Mouse (Mus musculus) intestine, postnatal 0 days (tissue): ENCODE results near the gene Olfr113. TPM values are rescaled to one million over a fixed set of nuclear protein-coding genes. Genes with fewer than 3 reads are reported as not detected.
"Not testable (repeated sequence)": the region's sequence is repeated elsewhere in the genome, so short reads cannot be mapped to it uniquely, and the experiment has no call there.

Experiments used
- ATAC-seq: fragments of 200-750 bp; cut with Nextera tagmentation; 2 replicates; pipeline ENCODE4 v1.8.0; 2017; ENCODE audit warnings: mild to moderate bottlenecking, moderate TSS enrichment, moderate library complexity
- H3K27ac ChIP-seq: fragments of 300-500 bp; sonication (generic); 2 replicates; pipeline ENCODE4 v1.5.1; 2014; ENCODE audit warnings: mild to moderate bottlenecking, low read depth, low read length, moderate library complexity
- H3K27me3 ChIP-seq: fragments of 300-500 bp; sonication (generic); replicated peaks from 2 replicates; pipeline ENCODE4 v1.6.1; 2014; ENCODE audit warnings: low read length, mixed read lengths; ENCODE audit not compliant: control insufficient read depth, insufficient read depth
- H3K36me3 ChIP-seq: fragments of 300-500 bp; sonication (generic); 2 replicates; pipeline ENCODE4 v1.6.1; 2014; ENCODE audit warnings: mild to moderate bottlenecking, moderate library complexity; ENCODE audit not compliant: control insufficient read depth, insufficient read depth
- H3K4me1 ChIP-seq: fragments of 300-500 bp; sonication (generic); replicated peaks from 2 replicates; pipeline ENCODE4 v1.6.1; 2014; ENCODE audit warnings: antibody characterized with exemption, low read length, mixed read lengths; ENCODE audit not compliant: control insufficient read depth, insufficient read depth
- H3K4me2 ChIP-seq: fragments of 300-500 bp; sonication (generic); replicated peaks from 2 replicates; pipeline ENCODE4 v1.6.1; 2014; ENCODE audit warnings: low read depth, mild to moderate bottlenecking, moderate library complexity
- H3K4me3 ChIP-seq: fragments of 300-500 bp; sonication (generic); 2 replicates; pipeline ENCODE4 v1.5.1; 2014; ENCODE audit warnings: low read depth, low read length
- H3K9ac ChIP-seq: fragments of 300-500 bp; sonication (generic); 2 replicates; pipeline ENCODE4 v1.6.1; 2014; ENCODE audit warnings: mild to moderate bottlenecking, low read depth, low read length
- H3K9me3 ChIP-seq: fragments of 300-500 bp; sonication (generic); 2 replicates; pipeline ENCODE4 v1.6.1; 2016; ENCODE audit warnings: mixed run types; ENCODE audit not compliant: control insufficient read depth
- CTCF ChIP-seq: sonication (generic); IDR thresholded peaks from 2 replicates; pipeline ENCODE4 v1.5.1; 2016; ENCODE audit warnings: low read depth, mild to moderate bottlenecking, control low read depth, antibody characterized with exemption, moderate library complexity
- WGBS: fragments of 180-500 bp; shearing (Covaris S2); extraction: QIAGEN DNeasy Blood & Tissue Kit; methylation state at CpG from one replicate; pipeline ENCODE4 v1.1.7; 2014; 5-methylcytosine and 5-hydroxymethylcytosine counted together
- polyA plus RNA-seq: library from polyadenylated mRNA; unstranded; fragments of >200 nt; fragmentation: Nextera tagmentation; extraction: Ambion mirVana; gene quantifications from 2 replicates; pipeline ENCODE4 v1.2.1, GENCODE M21; 2015

Gene Olfr113
- polyA plus RNA-seq, 1 experiment from 2014 or later = not detected

DNA sequence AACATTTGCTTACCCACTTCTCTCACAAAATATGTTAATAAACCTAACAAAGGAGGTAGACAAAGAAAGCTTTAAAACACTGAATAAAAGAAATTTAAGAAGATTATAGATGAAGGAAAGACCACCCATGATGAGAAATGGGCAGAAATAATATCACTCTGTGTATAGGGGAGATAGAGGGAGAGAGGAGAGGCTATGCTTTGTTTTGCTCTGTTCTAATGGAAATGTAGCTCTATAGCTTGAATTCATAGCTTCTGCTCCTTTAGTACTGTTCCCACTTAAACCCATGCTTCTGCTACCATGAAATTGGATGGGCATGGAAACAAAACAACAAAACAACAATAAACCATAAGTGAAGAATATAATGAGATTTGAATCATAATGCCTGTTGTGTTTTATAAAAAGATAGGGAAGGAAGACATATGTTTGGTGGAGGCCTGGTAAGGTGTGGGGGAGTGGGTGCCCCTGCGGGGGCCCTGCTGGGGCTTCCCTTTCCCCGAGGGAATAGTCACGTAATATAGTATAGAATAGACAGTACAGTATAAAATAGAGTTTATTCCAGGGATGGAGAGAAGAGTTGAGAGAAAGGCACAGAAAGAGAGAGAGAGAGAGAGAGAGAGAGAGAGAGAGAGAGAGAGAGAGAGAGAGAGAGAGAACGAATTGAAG lies 35.9 kb downstream of the Olfr113 start:
- H3K9ac ChIP-seq = no peak overlapping the region
- H3K4me2 ChIP-seq = no peak overlapping the region
- no peaks in the 10 kb centered on the region for H3K27me3 ChIP-seq
- TF ChIP-seq CTCF = no peak
- H3K4me3 ChIP-seq = no peak overlapping the region
- 89% methylated on average over 4 of the region's 4 CpGs for WGBS
- H3K4me1 ChIP-seq = no peaks in the 10 kb centered on the region
- H3K36me3 ChIP-seq = no peaks in the 10 kb centered on the region
- no peak overlapping the region for H3K27ac ChIP-seq
- H3K9me3 ChIP-seq = no peaks in the 10 kb centered on the region
- no peak for ATAC-seq

DNA sequence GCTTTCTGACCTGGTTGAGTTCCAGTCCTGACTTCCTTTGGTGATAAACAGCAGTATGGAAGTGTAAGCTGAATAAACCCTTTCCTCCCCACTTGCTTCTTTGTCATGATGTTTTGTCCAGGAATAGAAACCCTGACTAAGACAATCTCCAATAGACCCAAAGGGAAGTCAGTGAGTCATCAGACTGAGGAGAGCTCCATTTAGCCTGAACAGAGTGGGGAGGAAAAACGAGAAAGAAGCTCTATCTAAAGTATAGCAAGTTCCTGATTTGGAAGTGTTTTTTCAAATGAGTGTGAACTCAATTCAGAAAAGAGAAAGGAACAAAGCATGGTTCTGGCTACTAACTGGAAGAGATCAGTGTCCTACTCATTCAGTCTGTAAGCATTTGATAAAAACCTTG lies 39.0 kb downstream of the Olfr113 start:
- H3K27me3 ChIP-seq, H3K36me3 ChIP-seq, H3K9me3 ChIP-seq, H3K9ac ChIP-seq, H3K4me3 ChIP-seq, H3K27ac ChIP-seq, ATAC-seq, H3K4me2 ChIP-seq, H3K4me1 ChIP-seq: not testable (repeated sequence)
- 43% methylated on average over 1 of the region's 1 CpGs for WGBS

DNA sequence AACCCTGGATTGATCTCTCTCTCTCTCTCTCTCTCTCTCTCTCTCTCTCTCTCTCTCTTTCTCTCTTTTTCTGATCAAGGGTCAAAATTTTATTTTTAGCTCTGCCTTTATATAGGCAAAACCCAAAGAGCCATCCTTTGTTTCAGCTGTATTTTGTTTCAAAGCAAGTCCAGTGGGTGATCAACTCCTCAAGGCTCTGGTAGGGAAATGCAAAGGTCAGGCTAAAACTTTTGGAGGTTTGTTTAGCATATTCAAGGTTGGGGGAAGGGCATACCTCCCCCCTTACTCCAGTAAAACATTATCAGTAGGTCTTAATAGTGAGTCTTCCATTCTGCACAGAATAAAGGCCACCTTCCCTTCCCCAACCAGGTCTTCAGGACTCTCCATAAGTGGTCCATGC lies 42.3 kb downstream of the Olfr113 start:
- Histone ChIP-seq H3K9me3 (no peaks in the 10 kb centered on the region), H3K27me3 (no peaks in the 10 kb centered on the region), H3K4me2 (no peak overlapping the region), H3K9ac (no peak overlapping the region), H3K36me3 (no peaks in the 10 kb centered on the region), H3K4me1 (no peaks in the 10 kb centered on the region), H3K4me3 (no peak overlapping the region), H3K27ac (no peak overlapping the region)
- TF ChIP-seq CTCF = no peak
- ATAC-seq = no peak

DNA sequence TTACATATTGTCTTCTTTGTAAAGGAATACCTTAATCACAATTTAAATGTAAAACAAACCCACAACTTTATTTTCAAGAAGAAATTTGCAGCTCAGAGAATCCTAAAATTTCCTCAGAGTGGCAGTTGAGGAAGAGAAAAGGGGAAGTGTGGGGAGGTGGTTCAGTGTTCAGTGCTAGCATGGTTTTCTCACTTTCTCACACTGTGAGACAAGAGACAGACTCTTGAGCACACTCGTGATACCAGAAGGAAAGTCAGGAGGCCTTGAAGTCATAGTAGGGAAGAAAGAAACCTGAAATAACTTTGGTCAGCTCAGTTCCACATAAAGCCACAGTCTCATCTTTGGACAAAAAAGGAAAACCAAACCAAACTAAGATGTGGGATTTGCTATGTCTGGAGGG lies 52.0 kb downstream of the Olfr113 start:
- 63% methylated on average over 1 of the region's 1 CpGs for WGBS
- H3K36me3 ChIP-seq = not testable (repeated sequence)

DNA sequence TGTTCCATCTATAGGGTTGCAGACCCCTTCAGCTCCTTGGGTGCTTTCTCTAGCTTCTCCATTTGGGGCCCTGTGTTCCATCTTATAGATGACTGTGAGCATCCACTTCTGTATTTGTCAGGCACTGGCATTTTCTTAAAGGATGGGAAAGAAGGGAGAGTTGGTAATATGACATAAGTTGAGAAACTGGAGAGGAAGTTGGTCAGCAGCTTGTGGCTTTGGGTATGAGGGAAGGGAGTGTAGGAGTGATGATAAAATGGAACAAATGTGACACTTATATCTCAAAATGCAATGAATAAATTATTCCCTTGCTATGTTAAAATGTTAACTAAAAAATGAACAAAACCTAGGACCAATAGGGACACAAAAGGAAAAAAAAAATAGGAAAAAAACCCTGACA lies 52.9 kb downstream of the Olfr113 start:
- not testable (repeated sequence) for H3K4me1 ChIP-seq

More for the DNA sequence above, 52.0 kb downstream of the Olfr113 start:
- H3K27ac ChIP-seq, H3K4me3 ChIP-seq, H3K4me1 ChIP-seq, H3K9ac ChIP-seq, H3K4me2 ChIP-seq, ATAC-seq, H3K9me3 ChIP-seq, H3K27me3 ChIP-seq: not testable (repeated sequence)

More for the DNA sequence above, 52.9 kb downstream of the Olfr113 start:
- H3K9ac ChIP-seq, H3K27me3 ChIP-seq, H3K4me3 ChIP-seq, ATAC-seq, H3K9me3 ChIP-seq, H3K27ac ChIP-seq, H3K4me2 ChIP-seq, H3K36me3 ChIP-seq: not testable (repeated sequence)

Other genes with a start within 250 kb of the Olfr113 start
- gene Olfr103, start 238.0 kb downstream of the Olfr113 start, polyA plus RNA-seq = not detected in 2 replicates
- not detected in 2 replicates for gene Olfr104-ps, start 218.1 kb downstream of the Olfr113 start, polyA plus RNA-seq
- gene Olfr105-ps, start 198.6 kb downstream of the Olfr113 start, polyA plus RNA-seq = not detected in 2 replicates
- not detected in 2 replicates for gene Olfr106-ps, start 187.3 kb downstream of the Olfr113 start, polyA plus RNA-seq
- not detected in 2 replicates for gene Olfr107, start 178.4 kb downstream of the Olfr113 start, polyA plus RNA-seq
- gene Olfr108, start 132.2 kb downstream of the Olfr113 start, polyA plus RNA-seq = not detected in 2 replicates
- gene Olfr109, start 118.7 kb downstream of the Olfr113 start, polyA plus RNA-seq = not detected in 2 replicates
- 0.12 and 0.18 TPM in 2 replicates for gene H2-M2, start 94.1 kb downstream of the Olfr113 start, polyA plus RNA-seq
- gene Olfr110, start 85.2 kb downstream of the Olfr113 start, polyA plus RNA-seq = not detected in 2 replicates
- not detected in 2 replicates for gene Olfr111, start 69.6 kb downstream of the Olfr113 start, polyA plus RNA-seq
- gene Olfr112, start 8.2 kb downstream of the Olfr113 start, polyA plus RNA-seq = not detected in 2 replicates
- gene Olfr114, start 15.1 kb upstream of the Olfr113 start, polyA plus RNA-seq = not detected in 2 replicates
- not detected in 2 replicates for gene Olfr115, start 49.4 kb upstream of the Olfr113 start, polyA plus RNA-seq
- not detected in 2 replicates for gene Olfr116, start 49.5 kb upstream of the Olfr113 start, polyA plus RNA-seq
- gene Olfr117, start 86.1 kb upstream of the Olfr113 start, polyA plus RNA-seq = not detected in 2 replicates
- gene Olfr118, start 89.3 kb upstream of the Olfr113 start, polyA plus RNA-seq = not detected in 2 replicates
- gene Olfr119, start 118.9 kb upstream of the Olfr113 start, polyA plus RNA-seq = not detected in 2 replicates
- not detected in 2 replicates for gene Olfr120, start 144.1 kb upstream of the Olfr113 start, polyA plus RNA-seq
- not detected in 2 replicates for gene Olfr121, start 171.2 kb upstream of the Olfr113 start, polyA plus RNA-seq
- gene Olfr122, start 190.9 kb upstream of the Olfr113 start, polyA plus RNA-seq = not detected in 2 replicates
- not detected in 2 replicates for gene Olfr123, start 215.9 kb upstream of the Olfr113 start, polyA plus RNA-seq
- not detected in 2 replicates for gene Olfr124, start 222.2 kb upstream of the Olfr113 start, polyA plus RNA-seq